Mouse (Mus musculus) thymus, postnatal 4 days (tissue): ENCODE measurements around the gene P2ry12.

Source experiments
- DNase-seq: peaks from one replicate; pipeline ENCODE4 v3.0.0; 2021

The P2ry12 gene

GRCm38 (mm10) chr3:59262704-59263103 lies at the start of gene P2ry12:
TSS of gene P2ry12 (minus strand) at chr3:59262871.
- DNase-seq: no peak

DNA sequence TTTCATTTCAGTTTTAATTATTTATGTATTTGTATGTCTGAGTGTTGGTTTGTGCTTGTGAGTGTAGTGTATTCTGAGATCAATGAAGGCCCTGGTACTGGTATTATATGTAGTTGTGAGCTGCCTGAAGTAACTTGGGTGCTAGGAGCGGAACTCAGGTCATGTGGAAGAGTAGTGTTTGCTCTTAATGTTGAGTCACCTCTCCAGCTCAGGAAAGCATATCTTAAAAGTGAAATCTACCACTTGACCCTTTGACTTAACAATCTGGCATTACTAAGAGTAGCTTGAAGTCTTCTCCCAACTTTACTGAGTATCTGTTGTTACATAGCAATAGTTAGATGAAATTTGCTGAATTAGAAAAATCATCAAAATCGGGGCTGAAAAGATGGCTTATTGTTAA lies 42.8 kb upstream of the P2ry12 start:
- no peak for DNase-seq

- DNase-seq: no peak
These were observed 42.3 kb upstream of the P2ry12 start for GRCm38 (mm10) chr3:59304944-59305343.

- peak; percentile 50 for DNase-seq
These were observed 35.0 kb upstream of the P2ry12 start for GRCm38 (mm10) chr3:59297653-59298052.

DNA sequence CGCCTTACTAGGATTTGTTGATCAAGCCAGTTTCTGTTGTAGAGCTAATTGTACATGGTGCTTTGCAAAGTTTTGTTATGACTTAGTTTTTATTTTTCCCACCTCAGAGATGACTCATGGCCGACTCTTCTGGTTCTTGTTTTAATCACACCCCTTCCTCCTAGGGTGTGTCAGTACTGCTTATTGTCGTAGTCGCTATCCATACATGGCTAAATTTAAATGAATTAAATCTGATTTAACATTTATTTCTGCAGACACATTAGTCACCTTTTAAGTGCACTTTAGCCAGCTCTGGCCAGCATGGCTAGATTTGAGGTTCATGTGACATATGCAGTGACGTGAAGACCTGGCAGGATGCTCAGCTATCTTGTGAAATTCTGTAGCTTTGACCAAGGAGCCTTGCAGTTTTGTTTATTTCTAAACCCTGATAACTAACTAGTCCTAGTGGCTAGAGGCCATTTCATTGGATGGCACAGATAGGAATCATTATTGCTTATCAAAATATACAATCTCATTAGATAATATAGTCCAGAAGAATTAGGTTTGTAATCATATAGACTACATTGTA lies 34.0 kb upstream of the P2ry12 start:
- DNase-seq: no peak

DNA sequence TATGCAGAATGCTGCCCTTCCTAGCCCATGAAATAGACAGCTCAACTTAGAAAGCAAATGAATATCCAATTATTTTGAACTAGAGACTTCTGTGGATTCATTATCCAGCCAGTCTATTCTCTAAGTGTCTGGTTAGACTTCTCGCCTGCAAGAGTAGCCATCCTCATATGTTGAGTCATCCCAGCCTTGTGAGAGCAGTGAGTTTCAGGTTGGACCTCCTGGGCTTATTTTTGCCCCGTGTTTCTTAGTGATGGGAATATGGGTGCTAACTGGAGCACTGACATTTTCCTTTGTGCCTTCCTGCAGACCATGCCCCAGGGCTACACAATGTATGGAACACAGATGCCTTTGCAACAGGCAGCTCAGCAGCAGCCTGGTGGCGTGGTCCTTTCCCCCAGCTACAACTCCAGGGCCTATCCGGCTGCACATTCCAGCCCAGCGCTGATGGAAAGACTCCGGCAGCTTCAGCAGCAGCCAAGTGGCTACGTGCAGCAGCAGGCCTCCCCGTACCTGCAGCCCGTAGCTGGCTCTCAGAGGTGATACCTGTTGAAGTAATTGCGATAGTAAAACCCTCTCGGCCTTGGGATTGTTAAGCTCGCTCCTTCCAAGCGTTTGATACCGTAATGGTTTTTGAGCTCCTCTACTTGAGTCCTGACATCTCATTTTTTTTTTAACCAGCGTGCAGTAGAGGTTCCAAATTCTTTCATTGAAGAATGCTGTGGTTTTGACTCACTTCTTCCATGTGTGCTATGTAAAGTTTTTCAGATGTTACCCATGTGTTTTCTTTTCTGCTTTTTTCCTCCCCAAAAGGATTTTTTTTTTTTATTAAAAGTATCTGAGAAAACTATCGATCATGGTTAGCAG lies 33.3 kb upstream of the P2ry12 start:
- DNase-seq: no peak

DNA sequence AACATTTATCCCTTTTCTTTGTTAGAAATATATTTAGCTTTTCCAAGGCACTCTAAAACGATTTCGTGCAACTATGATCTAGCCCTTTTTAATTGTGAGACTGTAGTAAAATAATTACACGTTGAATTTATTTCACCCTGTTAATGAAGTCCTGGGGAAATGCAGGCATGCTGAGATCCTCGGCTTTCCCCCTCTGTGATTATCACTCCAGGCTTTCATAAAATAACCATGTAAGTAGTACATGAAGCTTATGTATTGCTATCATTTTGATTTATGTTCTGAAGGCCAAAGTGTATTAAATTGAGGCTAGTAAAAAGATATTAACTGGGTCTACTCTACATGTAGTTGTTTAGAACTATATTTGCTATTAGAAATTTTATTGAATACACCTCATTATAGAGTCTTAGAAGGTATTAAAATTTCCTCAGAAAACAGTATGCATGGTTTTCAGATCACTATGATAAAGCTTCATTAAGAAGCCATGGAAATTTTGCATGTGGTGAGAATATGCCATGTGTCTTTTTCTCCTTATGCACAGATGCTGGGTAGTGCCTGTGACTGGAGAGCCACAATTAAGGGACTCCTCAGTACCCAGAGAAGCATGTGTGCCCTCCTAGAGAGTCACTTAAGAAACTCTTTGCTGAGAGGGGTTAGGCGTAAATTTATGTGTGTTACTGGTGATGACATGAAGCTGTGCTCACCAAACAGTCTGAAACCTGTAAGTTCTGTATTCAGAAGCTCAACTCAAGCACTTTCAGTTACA lies 30.9 kb upstream of the P2ry12 start:
- no peak for DNase-seq

DNA sequence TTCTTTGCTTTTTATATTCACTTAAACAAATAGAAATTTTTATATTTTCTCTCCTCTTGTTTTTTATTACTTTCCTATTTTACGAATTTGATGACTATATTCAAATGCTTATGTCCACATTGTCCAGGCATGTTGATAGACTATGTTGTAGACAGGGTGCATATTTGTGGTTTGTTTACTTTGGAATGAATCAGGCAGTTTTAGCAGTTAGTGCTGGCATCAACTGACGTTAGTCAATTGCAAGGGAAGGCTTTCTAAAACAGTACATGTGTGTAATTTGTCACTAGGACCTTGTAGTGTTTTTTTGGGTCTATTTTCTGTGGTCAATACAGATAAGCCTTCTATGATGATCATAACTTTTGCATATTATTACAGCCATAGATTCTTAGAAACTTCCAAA lies 27.9 kb upstream of the P2ry12 start:
- DNase-seq: no peak

- DNase-seq: no peak
These were observed 15.9 kb upstream of the P2ry12 start for GRCm38 (mm10) chr3:59278620-59279019.

DNA sequence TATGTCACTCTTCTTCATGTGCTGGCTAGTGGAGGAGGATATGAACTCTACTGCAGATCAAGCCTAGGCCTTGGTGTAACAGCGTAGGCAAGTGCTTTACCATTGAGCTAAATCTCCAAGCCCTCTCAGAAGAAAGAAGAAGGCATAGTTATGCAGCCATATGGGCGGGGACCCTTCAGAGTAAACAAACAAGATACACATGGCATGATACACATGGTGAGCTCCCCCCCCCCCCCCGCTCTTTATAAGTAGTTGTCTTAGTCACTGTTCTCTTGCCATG lies 15.5 kb upstream of the P2ry12 start:
- no peak for DNase-seq

GRCm38 (mm10) chr3:59277502-59278253 lies 15.0 kb upstream of the P2ry12 start:
- no peak for DNase-seq

DNA sequence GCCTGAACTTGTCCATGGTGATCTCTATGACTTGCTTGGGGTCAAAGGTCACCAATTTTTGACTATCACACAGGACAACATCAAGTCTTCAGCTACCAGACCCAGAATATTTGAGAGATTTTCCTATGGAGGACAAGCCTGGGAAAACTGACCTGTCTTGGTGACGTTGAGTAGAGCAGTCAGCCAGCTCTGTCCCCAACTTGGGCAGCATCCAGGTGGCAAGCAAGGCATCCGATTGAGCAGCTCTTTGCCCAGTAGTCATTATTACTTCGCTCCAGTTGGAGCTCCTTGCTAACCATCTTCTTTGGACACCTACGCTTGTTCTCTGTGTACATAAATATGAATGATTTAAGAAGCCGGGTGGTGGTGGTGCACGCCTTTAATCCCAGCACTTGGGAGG lies 8.1 kb upstream of the P2ry12 start:
- DNase-seq: no peak

GRCm38 (mm10) chr3:59263988-59264387 lies 1.3 kb upstream of the P2ry12 start:
- DNase-seq: no peak

- no peak for DNase-seq
These were observed 746 bp upstream of the P2ry12 start for GRCm38 (mm10) chr3:59263417-59263816.

DNA sequence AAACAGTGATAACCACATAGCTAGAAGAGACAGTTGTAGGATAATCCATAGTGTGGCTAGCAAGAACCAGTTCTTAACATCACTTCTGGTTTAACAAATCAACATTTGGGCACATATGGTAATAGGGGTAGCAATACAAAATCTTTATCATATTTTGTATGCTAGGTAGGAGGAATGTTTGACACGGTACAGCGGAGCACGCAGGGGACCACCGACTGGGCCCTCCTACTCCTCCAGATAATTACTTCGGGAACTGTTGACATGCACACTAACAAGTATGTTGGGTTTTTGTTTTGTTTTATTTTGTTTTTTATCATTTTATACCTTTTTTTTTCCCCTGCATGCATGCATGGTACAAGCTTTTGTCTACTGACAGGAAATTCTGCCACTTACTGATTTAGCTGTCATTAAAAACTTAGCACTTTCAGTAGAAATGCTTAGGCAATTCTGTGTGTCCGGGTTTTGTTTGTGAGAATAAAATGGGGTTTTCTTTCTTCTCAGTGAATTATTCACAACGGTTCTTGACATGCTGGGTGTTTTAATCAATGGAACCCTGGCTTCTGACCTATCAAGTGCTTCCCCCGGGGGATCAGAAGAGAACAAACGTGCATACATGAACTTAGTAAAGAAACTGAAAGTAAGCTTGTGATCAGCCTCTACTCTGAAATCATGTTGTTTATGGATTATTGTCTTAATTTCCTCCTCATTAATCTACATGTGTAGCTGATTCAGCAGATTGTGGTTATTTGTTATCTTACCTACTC lies 780 bp downstream of the P2ry12 start:
- DNase-seq: no peak

DNA sequence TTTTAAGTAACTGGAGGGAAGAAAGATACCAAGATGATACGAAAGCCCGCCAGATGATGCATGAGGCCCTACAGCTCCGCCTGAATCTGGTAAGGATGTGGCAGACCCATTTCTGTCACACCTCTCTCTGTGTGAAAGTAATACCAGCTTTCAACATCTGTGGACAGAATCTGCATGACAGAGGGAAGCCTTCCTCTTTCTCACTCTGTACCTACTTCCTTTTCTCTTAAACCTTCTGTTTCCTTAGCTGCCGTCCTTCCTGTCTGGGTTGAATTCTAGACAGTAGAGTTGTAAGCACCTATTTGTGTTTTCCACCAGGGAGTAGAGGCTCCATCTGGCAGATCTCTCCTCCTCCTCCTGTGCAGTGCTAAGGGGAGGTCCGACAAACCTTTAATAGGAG lies 1.9 kb downstream of the P2ry12 start:
- peak; percentile 52 for DNase-seq

GRCm38 (mm10) chr3:59257740-59258664 lies 4.7 kb downstream of the P2ry12 start:
- DNase-seq: peak; percentile 78

DNA sequence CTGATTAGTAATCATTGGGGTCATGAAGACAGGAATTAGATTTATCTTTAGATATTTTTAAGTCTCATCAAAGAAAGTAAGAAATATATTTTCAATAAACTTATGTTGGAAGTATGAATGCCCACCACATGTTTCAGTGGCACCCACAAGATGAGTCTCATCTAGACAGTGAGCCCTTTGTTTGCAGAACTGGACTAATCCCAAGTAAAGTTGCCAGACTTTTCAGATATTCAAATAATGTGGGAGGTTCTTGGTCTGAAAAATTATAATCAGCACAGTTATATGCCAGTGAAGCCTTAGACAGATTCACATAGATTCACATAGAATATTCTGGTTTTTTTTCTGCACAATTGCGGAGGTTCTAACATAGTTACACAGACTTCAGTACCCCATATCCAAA lies 12.2 kb downstream of the P2ry12 start:
- DNase-seq: no peak

DNA sequence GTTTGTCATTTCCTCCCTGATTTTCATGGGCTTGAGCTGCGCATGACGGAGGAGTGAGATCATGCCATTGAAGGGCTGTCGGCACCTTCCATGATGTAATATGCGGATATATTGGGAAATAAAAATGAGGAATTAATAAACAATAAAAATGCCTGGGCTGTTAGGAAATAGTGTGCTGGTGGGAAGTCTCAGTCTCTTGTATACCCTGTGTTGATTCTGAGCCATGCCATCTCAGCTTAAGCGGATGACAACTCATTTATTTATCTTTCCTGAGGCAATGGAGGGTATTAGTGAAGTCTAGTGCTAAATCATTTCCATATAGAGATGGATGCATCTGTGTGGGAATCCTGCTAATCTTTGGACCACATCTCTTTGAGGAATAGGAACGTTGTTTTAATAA lies 14.6 kb downstream of the P2ry12 start:
- DNase-seq: no peak

- no peak for DNase-seq
These were observed 19.3 kb downstream of the P2ry12 start for GRCm38 (mm10) chr3:59243384-59243783.

GRCm38 (mm10) chr3:59234878-59235277 lies 27.8 kb downstream of the P2ry12 start:
- DNase-seq: peak; percentile 66
